Mouse (Mus musculus): ENCODE results near the gene Vcan. TPM values are rescaled to one million over a fixed set of nuclear protein-coding genes. Genes with fewer than 3 reads are reported as not detected.

Gene Vcan
- polyA plus RNA-seq, 1 experiment from 2014 or later, result 119 TPM

GRCm38 (mm10) chr13:89739696-89740242 lies 2.5 kb downstream of the Vcan start:
- Histone ChIP-seq H3K27me3 (ENCODE audit: control insufficient read depth, insufficient read depth, low read length) (no peaks in the 10 kb centered on the region), H3K9ac (ENCODE audit: low read length) (peak overlapping the region; percentile 74), H3K4me3 (ENCODE audit: low read depth, low read length) (peak overlapping the region; percentile 52), H3K9me3 (ENCODE audit: control insufficient read depth, low read length) (no peaks in the 10 kb centered on the region), H3K4me1 (ENCODE audit: control insufficient read depth, insufficient read depth, low read length) (0 out of 2 replicates have a peak, but pooled peaks cover 3% of the 10 kb centered on the region), H3K27ac (replicated peaks; ENCODE audit: low read depth, low read length) (peak overlapping the region; percentile 96), H3K4me2 (ENCODE audit: low read depth, severe bottlenecking) (peak overlapping the region; percentile 81), H3K36me3 (ENCODE audit: control insufficient read depth, insufficient read depth, low read length) (no peaks in the 10 kb centered on the region)
- WGBS, result 1% methylated on average over 24 of the region's 24 CpGs
- peak; percentile 14; the same call in 1 of the 2 replicates for ATAC-seq (ENCODE audit: insufficient number of reproducible peaks, low FRiP score, low TSS enrichment, low read depth)
- DNase-seq (ENCODE audit: low spot score), result no peak

- 0 out of 2 replicates have a peak, but pooled peaks cover 3% of the 10 kb centered on the region for H3K4me1 ChIP-seq (ENCODE audit: control insufficient read depth, insufficient read depth, low read length)
- H3K4me3 ChIP-seq (ENCODE audit: low read depth, low read length), result peak overlapping the region; percentile 52
- H3K27me3 ChIP-seq (ENCODE audit: control insufficient read depth, insufficient read depth, low read length), result no peaks in the 10 kb centered on the region
- H3K9me3 ChIP-seq (ENCODE audit: control insufficient read depth, low read length), result no peaks in the 10 kb centered on the region
- DNase-seq (ENCODE audit: low spot score) (peak; percentile 79), ATAC-seq (ENCODE audit: insufficient number of reproducible peaks, low FRiP score, low TSS enrichment, low read depth) (peak; percentile 64)
- peak overlapping the region; percentile 74 for H3K9ac ChIP-seq (ENCODE audit: low read length)
- H3K27ac ChIP-seq (replicated peaks; ENCODE audit: low read depth, low read length), result peak overlapping the region; percentile 96
- H3K4me2 ChIP-seq (ENCODE audit: low read depth, severe bottlenecking), result peak overlapping the region; percentile 81
- WGBS, result 1% methylated on average over 31 of the region's 31 CpGs
- no peaks in the 10 kb centered on the region for H3K36me3 ChIP-seq (ENCODE audit: control insufficient read depth, insufficient read depth, low read length)
Observed at GRCm38 (mm10) chr13:89738776-89739695, 3.3 kb downstream of the Vcan start.

GRCm38 (mm10) chr13:89738275-89738674 lies 4.0 kb downstream of the Vcan start:
- no peaks in the 10 kb centered on the region for H3K36me3 ChIP-seq (ENCODE audit: control insufficient read depth, insufficient read depth, low read length)
- no peak overlapping the region for H3K9ac ChIP-seq (ENCODE audit: low read length)
- ATAC-seq (ENCODE audit: insufficient number of reproducible peaks, low FRiP score, low TSS enrichment, low read depth) (no peak), DNase-seq (ENCODE audit: low spot score) (no peak)
- H3K9me3 ChIP-seq (ENCODE audit: control insufficient read depth, low read length), result no peaks in the 10 kb centered on the region
- H3K4me3 ChIP-seq (ENCODE audit: low read depth, low read length), result no peak overlapping the region; the same call in 1 of the 2 replicates
- no peak overlapping the region for H3K27ac ChIP-seq (replicated peaks; ENCODE audit: low read depth, low read length)
- 0 out of 2 replicates have a peak, but pooled peaks cover 3% of the 10 kb centered on the region for H3K4me1 ChIP-seq (ENCODE audit: control insufficient read depth, insufficient read depth, low read length)
- 34% methylated on average over 2 of the region's 2 CpGs for WGBS
- no peaks in the 10 kb centered on the region for H3K27me3 ChIP-seq (ENCODE audit: control insufficient read depth, insufficient read depth, low read length)
- H3K4me2 ChIP-seq (ENCODE audit: low read depth, severe bottlenecking), result peak overlapping the region; percentile 81; the same call in 1 of the 2 replicates

- no peak for ATAC-seq (ENCODE audit: insufficient number of reproducible peaks, low FRiP score, low TSS enrichment, low read depth)
- H3K9me3 ChIP-seq (ENCODE audit: control insufficient read depth, low read length), result no peaks in the 10 kb centered on the region
- no peak overlapping the region for H3K4me2 ChIP-seq (ENCODE audit: low read depth, severe bottlenecking)
- H3K9ac ChIP-seq (ENCODE audit: low read length), result no peak overlapping the region
- H3K36me3 ChIP-seq (ENCODE audit: control insufficient read depth, insufficient read depth, low read length), result no peaks in the 10 kb centered on the region
- 0 out of 2 replicates have a peak, but pooled peaks cover 3% of the 10 kb centered on the region for H3K4me1 ChIP-seq (ENCODE audit: control insufficient read depth, insufficient read depth, low read length)
- no peak overlapping the region for H3K27ac ChIP-seq (replicated peaks; ENCODE audit: low read depth, low read length)
- no peak for DNase-seq (ENCODE audit: low spot score)
- no peaks in the 10 kb centered on the region for H3K27me3 ChIP-seq (ENCODE audit: control insufficient read depth, insufficient read depth, low read length)
- H3K4me3 ChIP-seq (ENCODE audit: low read depth, low read length), result no peak overlapping the region
- 77% methylated on average over 5 of the region's 5 CpGs for WGBS
Observed at GRCm38 (mm10) chr13:89735111-89735510, 7.2 kb downstream of the Vcan start.

DNA sequence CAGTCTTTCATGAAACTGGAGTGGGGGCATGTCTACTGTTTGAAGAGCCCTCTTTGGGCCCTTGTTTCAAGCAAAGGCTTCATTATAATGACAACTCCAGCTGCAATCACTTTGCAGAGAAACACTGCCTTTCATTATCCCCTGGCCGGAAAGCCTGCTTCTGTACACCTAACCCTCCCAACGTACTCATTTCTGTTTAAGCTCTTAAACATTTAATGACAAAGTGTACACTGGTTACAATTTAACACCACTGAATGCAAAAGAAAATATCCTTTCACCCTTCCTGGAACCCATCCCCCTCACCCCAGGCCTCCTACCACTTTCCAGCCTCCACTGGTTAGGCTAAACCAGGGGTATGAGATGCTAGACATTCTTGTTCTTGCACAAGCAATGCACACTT lies 15.8 kb downstream of the Vcan start:
- ATAC-seq (ENCODE audit: insufficient number of reproducible peaks, low FRiP score, low TSS enrichment, low read depth) (peak; percentile 60; the same call in 1 of the 2 replicates), DNase-seq (ENCODE audit: low spot score) (peak; percentile 50)
- H3K9me3 ChIP-seq (ENCODE audit: control insufficient read depth, low read length), result no peaks in the 10 kb centered on the region
- no peak overlapping the region for H3K9ac ChIP-seq (ENCODE audit: low read length)
- no peak overlapping the region for H3K4me2 ChIP-seq (ENCODE audit: low read depth, severe bottlenecking)
- WGBS, result 14% methylated on average over 2 of the region's 2 CpGs
- H3K27ac ChIP-seq (replicated peaks; ENCODE audit: low read depth, low read length), result no peak overlapping the region
- no peaks in the 10 kb centered on the region for H3K27me3 ChIP-seq (ENCODE audit: control insufficient read depth, insufficient read depth, low read length)
- H3K4me1 ChIP-seq (ENCODE audit: control insufficient read depth, insufficient read depth, low read length), result no peaks in the 10 kb centered on the region
- H3K36me3 ChIP-seq (ENCODE audit: control insufficient read depth, insufficient read depth, low read length), result 0 out of 2 replicates have a peak, but pooled peaks cover 3% of the 10 kb centered on the region
- H3K4me3 ChIP-seq (ENCODE audit: low read depth, low read length), result no peak overlapping the region

GRCm38 (mm10) chr13:89720497-89720896 lies 21.8 kb downstream of the Vcan start:
- Histone ChIP-seq H3K4me3 (ENCODE audit: low read depth, low read length) (no peak overlapping the region), H3K9me3 (ENCODE audit: control insufficient read depth, low read length) (no peaks in the 10 kb centered on the region), H3K36me3 (ENCODE audit: control insufficient read depth, insufficient read depth, low read length) (no peaks in the 10 kb centered on the region), H3K9ac (ENCODE audit: low read length) (no peak overlapping the region), H3K27ac (replicated peaks; ENCODE audit: low read depth, low read length) (no peak overlapping the region), H3K4me2 (ENCODE audit: low read depth, severe bottlenecking) (no peak overlapping the region), H3K4me1 (ENCODE audit: control insufficient read depth, insufficient read depth, low read length) (no peaks in the 10 kb centered on the region), H3K27me3 (ENCODE audit: control insufficient read depth, insufficient read depth, low read length) (no peaks in the 10 kb centered on the region)
- no peak for ATAC-seq (ENCODE audit: insufficient number of reproducible peaks, low FRiP score, low TSS enrichment, low read depth)
- WGBS, result 74% methylated on average over 3 of the region's 3 CpGs
- no peak for DNase-seq (ENCODE audit: low spot score)

GRCm38 (mm10) chr13:89709497-89710201 lies 32.7 kb downstream of the Vcan start:
- 88% methylated on average over 4 of the region's 4 CpGs for WGBS
- H3K9me3 ChIP-seq (ENCODE audit: control insufficient read depth, low read length), result no peaks in the 10 kb centered on the region
- no peak overlapping the region for H3K4me2 ChIP-seq (ENCODE audit: low read depth, severe bottlenecking)
- no peak overlapping the region for H3K27ac ChIP-seq (replicated peaks; ENCODE audit: low read depth, low read length)
- H3K4me3 ChIP-seq (ENCODE audit: low read depth, low read length), result no peak overlapping the region
- no peak for ATAC-seq (ENCODE audit: insufficient number of reproducible peaks, low FRiP score, low TSS enrichment, low read depth)
- H3K36me3 ChIP-seq (ENCODE audit: control insufficient read depth, insufficient read depth, low read length), result peaks cover 9% of the 10 kb centered on the region; the same call in 1 of the 2 replicates
- no peaks in the 10 kb centered on the region for H3K4me1 ChIP-seq (ENCODE audit: control insufficient read depth, insufficient read depth, low read length)
- no peak overlapping the region for H3K9ac ChIP-seq (ENCODE audit: low read length)
- DNase-seq (ENCODE audit: low spot score), result no peak
- no peaks in the 10 kb centered on the region for H3K27me3 ChIP-seq (ENCODE audit: control insufficient read depth, insufficient read depth, low read length)

Data from limb, embryonic 11.5 days (tissue).